Mouse (Mus musculus) layer of hippocampus, postnatal 25 days (tissue): ENCODE measurements around the gene Isoc2b. TPM values are rescaled to one million over a fixed set of nuclear protein-coding genes. Genes with fewer than 3 reads are reported as not detected.

ENCODE experiments used
- total RNA-seq, 2 experiments: library from RNA; stranded (reverse); gene quantifications; 2 replicates each; pipeline ENCODE4 v1.2.3; 2021

Gene Isoc2b
- total RNA-seq, 2 experiments from 2014 or later, result 5.6 to 6.0 TPM

Other genes with a start within 250 kb of the Isoc2b start
- gene Tmem86b, start 238.8 kb downstream of the Isoc2b start, total RNA-seq, result 10 to 100 TPM; 12.5 to 17.3 TPM
- gene Ppp6r1, start 211.2 kb downstream of the Isoc2b start, total RNA-seq, result 100 to 1,000 TPM; 126 to 135 TPM
- gene Hspbp1, start 185.2 kb downstream of the Isoc2b start, total RNA-seq, result 10 to 100 TPM; 89.0 to 91.9 TPM
- 100 to 1,000 TPM; 330 to 348 TPM for gene Brsk1, start 179.7 kb downstream of the Isoc2b start, total RNA-seq
- gene Tmem150b, start 145.0 kb downstream of the Isoc2b start, total RNA-seq, result not detected
- 10 to 100 TPM; 23.5 to 34.3 TPM for gene Kmt5c, start 130.1 kb downstream of the Isoc2b start, total RNA-seq
- 1 to 10 TPM; 5.2 to 6.1 TPM for gene Cox6b2, start 117.2 kb downstream of the Isoc2b start, total RNA-seq
- gene Fam71e2, start 99.0 kb downstream of the Isoc2b start, total RNA-seq, result not detected
- under 1 TPM; 0.27 to 0.49 TPM for gene Il11, start 87.4 kb downstream of the Isoc2b start, total RNA-seq
- not detected for gene Tmem190, start 87.3 kb downstream of the Isoc2b start, total RNA-seq
- gene Tmem238, start 80.6 kb downstream of the Isoc2b start, total RNA-seq, result 1 to 10 TPM; 2.2 to 2.6 TPM
- 100 to 1,000 TPM; 484 to 506 TPM for gene Rpl28, start 77.4 kb downstream of the Isoc2b start, total RNA-seq
- gene Ube2s, start 57.7 kb downstream of the Isoc2b start, total RNA-seq, result 100 to 1,000 TPM in 1 of 2 experiments, 10 to 100 TPM in 1; 97.7 to 112 TPM
- gene Shisa7, start 25.6 kb downstream of the Isoc2b start, total RNA-seq, result 100 to 1,000 TPM; 132 to 182 TPM
- 10 to 100 TPM; 11.2 to 12.4 TPM for gene Isoc2a, start 6.9 kb upstream of the Isoc2b start, total RNA-seq
- gene Gm36210, start 36.3 kb upstream of the Isoc2b start, total RNA-seq, result under 1 TPM; 0.27 to 0.38 TPM
- 10 to 100 TPM; 13.4 to 14.3 TPM for gene Zfp628, start 45.0 kb upstream of the Isoc2b start, total RNA-seq
- gene Nat14, start 51.8 kb upstream of the Isoc2b start, total RNA-seq, result 100 to 1,000 TPM; 109 to 112 TPM
- gene Ssc5d, start 55.5 kb upstream of the Isoc2b start, total RNA-seq, result 1 to 10 TPM; 1.4 to 2.3 TPM
- under 1 TPM in 1 of 2 experiments, not detected in 1; 0.59 TPM for gene Sbk2, start 94.1 kb upstream of the Isoc2b start, total RNA-seq
- gene Sbk3, start 100.9 kb upstream of the Isoc2b start, total RNA-seq, result under 1 TPM; 0.59 to 0.66 TPM
- 10 to 100 TPM; 31.9 to 41.4 TPM for gene Zfp579, start 125.9 kb upstream of the Isoc2b start, total RNA-seq
- 1 to 10 TPM; 7.7 to 8.2 TPM for gene Zfp524, start 144.2 kb upstream of the Isoc2b start, total RNA-seq
- gene Fiz1, start 144.4 kb upstream of the Isoc2b start, total RNA-seq, result 10 to 100 TPM; 21.3 to 21.7 TPM
- not detected for gene Gm44973, start 145.2 kb upstream of the Isoc2b start, total RNA-seq
- 10 to 100 TPM; 33.0 to 41.3 TPM for gene Zfp865, start 150.1 kb upstream of the Isoc2b start, total RNA-seq
- 10 to 100 TPM; 66.1 to 73.5 TPM for gene Ccdc106, start 150.3 kb upstream of the Isoc2b start, total RNA-seq
- gene 4632433K11Rik, start 163.9 kb upstream of the Isoc2b start, total RNA-seq, result not detected
- 1 to 10 TPM; 5.1 to 6.5 TPM for gene Zfp784, start 168.2 kb upstream of the Isoc2b start, total RNA-seq
- gene Zfp580, start 181.3 kb upstream of the Isoc2b start, total RNA-seq, result 10 to 100 TPM; 43.1 to 44.0 TPM
- gene U2af2, start 191.9 kb upstream of the Isoc2b start, total RNA-seq, result 100 to 1,000 TPM; 170 to 180 TPM
- 100 to 1,000 TPM; 520 to 560 TPM for gene Epn1, start 210.0 kb upstream of the Isoc2b start, total RNA-seq
- not detected for gene Rfpl4, start 246.7 kb upstream of the Isoc2b start, total RNA-seq